Mouse (Mus musculus): ENCODE measurements around the gene H2al1n.
"Not testable (repeated sequence)": the region's sequence is repeated elsewhere in the genome, so short reads cannot be mapped to it uniquely, and the experiment has no call there.

The H2al1n gene

DNA sequence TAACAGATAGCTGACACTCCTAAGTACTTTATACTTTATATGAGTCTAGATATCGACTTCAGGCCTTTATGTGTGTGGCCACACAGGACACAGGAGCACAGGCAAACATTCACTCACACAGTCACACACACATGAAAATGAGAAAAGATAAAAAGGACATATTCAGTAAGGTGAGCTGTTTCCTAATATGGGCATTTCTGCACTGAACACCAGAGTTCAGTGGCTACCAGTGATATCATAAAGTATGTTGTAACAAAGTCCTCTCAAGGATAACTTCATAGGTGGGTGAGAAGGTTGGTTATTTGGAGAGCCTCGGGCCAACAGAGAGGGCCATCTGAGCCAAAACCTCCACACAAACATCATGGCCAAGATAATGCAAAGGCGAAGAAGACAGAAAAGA, at the start of gene H2al1n:
Gene H2al1n, plus strand, starts transcription at position 301 of the 400 bp plus-strand sequence.
- not testable (repeated sequence) for DNase-seq (ENCODE audit: low read depth, low spot score)

DNA sequence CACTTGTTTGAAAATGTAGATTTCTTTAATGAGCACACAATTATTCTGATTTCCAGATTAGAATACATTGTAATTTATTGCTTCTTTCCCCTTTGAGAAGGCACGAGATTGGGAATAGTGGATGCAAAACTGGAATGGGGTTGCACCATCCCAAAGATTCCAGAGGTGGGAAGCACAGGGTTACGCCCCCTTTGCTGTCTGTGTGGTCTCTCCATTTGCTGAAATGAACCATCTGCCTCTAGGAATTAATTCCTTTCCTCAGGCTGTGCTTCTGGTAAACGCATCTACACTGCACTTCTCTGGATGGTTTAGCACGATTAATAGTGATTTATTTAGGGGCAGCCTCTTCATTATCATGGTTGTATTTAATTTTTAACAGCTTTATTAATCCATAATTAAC, 11.7 kb upstream of the H2al1n start:
- no peak for DNase-seq (ENCODE audit: low read depth, low spot score)

DNA sequence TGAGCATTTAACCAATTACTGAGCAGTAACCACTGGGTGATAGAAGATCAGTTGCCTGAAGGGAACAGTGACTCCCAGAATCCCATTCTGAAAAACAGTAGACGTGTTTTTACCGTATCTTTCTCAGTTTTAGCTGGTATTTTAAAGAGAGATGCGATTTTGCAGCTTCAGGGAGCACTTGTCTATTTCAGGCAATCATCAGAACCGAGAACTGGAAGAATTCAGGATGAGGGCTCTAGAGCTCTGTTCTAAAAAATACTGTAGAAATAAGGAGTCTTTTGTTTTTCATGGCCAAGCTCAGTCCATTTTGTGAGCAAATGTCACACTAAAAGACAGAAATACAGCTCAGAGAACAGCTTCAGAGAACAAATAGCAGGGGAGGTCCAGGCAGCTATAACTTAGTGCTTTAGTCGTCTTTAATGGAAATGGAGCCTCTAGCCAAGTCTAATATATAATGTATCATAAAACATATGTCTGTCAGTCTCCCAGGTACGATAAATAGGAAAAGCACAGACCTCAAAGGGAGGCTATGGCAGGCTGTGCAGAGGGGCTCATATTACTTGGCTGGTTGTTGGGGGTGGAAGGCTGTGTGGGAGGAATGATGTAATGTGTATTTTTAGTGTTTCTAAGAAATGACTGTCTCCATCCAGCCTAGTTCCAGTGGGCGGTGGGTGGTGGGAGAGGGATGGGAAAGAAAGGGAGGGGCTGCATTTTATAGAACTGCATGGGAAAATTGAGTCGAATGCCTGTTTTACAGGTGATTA, 4.7 kb upstream of the H2al1n start:
- no peak for DNase-seq (ENCODE audit: low read depth, low spot score)

DNA sequence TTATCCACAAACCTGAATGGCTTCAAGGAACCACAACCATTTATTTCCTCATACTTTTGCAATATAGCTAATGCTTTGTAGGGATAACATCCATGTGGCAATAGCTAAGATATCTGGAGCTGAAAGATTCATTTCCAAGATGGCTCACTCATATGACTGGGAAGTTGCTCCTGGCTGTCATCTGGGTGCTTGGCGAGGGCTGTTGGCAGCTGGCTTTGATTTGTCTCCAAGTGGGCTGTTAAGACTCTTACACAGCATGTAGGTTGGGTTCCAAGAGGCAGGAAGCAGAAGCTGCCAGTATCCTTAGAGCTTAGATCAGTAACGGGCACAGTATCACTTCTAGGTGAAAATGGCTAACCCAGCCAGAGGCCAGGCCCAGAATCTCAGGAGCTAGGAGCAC, 18.3 kb downstream of the H2al1n start:
- no peak for DNase-seq (ENCODE audit: low read depth, low spot score)

DNA sequence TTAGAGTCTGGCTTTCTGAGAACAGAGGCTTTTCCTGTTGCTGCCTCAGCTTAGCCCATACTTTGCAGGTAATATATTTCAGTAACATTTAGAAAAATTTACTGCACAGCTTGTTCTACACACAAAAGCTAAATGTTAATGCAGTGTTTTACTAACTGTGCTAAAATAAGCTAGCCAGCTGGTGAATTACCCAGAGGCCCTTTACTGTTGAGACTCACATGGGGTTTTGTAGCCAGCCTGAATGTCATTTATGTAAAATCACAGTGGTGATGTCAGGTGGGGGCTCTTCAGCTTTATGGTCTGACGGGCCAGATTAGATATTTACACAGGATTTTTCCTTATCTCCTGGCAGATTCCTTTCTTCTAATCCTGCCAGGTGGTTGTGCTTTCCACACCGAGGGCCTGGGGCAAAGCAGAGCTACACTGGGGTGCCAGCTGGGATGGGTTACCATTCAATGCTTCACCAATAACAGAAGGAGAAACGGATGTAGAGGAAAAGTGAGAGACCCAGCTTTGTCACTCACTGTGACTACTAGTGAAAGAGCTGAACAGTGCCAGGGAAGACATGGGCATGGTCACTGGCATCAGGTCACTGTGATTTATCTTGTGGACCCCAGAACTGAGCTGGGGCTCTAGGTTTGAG, 48.8 kb downstream of the H2al1n start:
- DNase-seq (ENCODE audit: low read depth, low spot score): no peak

Data from CD4-positive, CD25-positive, alpha-beta regulatory T cell, adult 2 months (primary cell).